24 mouse cellular contexts compared by ENCODE assay signal in genomic region chr16:87934685-87935084, GRCm38 (mm10).
DNase-seq lines count a peak whose midpoint lies in the region; ATAC-seq and TF ChIP-seq lines count a peak whose summit lies in the region.
"Had no signal": no experiment of that assay in that cellular context is flagged by ENCODE, and none has a peak within 500 bp of the region (broad histone marks: within the 10 kb centered on the region; RNA-seq: fewer than 3 reads in every experiment).

No protein-coding gene starts in this region.

- H3K9me3 ChIP-seq in limb, embryonic 12.5 days: no peaks in the 10 kb centered on the region
- H3K9me3 ChIP-seq in limb, embryonic 10.5 days (replicated peaks): no peaks in the 10 kb centered on the region
- no peaks in the 10 kb centered on the region for H3K9me3 ChIP-seq in intestine, embryonic 15.5 days
- H3K9me3 ChIP-seq in intestine, postnatal 0 days (ENCODE audit: control insufficient read depth): no peaks in the 10 kb centered on the region
- no peaks in the 10 kb centered on the region for H3K9me3 ChIP-seq in limb, embryonic 14.5 days (ENCODE audit: control insufficient read depth, low read length)
- H3K9me3 ChIP-seq in hindbrain, postnatal 0 days (ENCODE audit: low read length): no peaks in the 10 kb centered on the region
- no peaks in the 10 kb centered on the region for H3K9me3 ChIP-seq in neural tube, embryonic 15.5 days (replicated peaks)
- H3K9me3 ChIP-seq: embryonic facial prominence, embryonic 10.5 days; embryonic facial prominence, embryonic 12.5 days; forebrain, embryonic 13.5 days; forebrain, embryonic 15.5 days had no signal

- 69% methylated on average over 1 of the region's 1 CpGs for WGBS in limb, embryonic 12.5 days
- WGBS in limb, embryonic 10.5 days: 93% methylated on average over 1 of the region's 1 CpGs
- WGBS in intestine, embryonic 15.5 days: 80% methylated on average over 1 of the region's 1 CpGs
- WGBS in intestine, postnatal 0 days: 41% methylated on average over 1 of the region's 1 CpGs
- 42% methylated on average over 1 of the region's 1 CpGs for WGBS in limb, embryonic 14.5 days
- WGBS in hindbrain, postnatal 0 days: 86% methylated on average over 1 of the region's 1 CpGs
- WGBS in neural tube, embryonic 15.5 days: 87% methylated on average over 1 of the region's 1 CpGs

- no peak for TF ChIP-seq POLR2A in limb, embryonic 14.5 days (IDR thresholded peaks at IDR 0.05; ENCODE audit: borderline replicate concordance, extremely low read depth, insufficient read depth, insufficient read length)

- no peak for TF ChIP-seq CTCF in intestine, postnatal 0 days (IDR thresholded peaks at IDR 0.05; ENCODE audit: low read depth)
- no peak for TF ChIP-seq CTCF in hindbrain, postnatal 0 days (IDR thresholded peaks at IDR 0.05; ENCODE audit: low read depth)

- H3K4me1 ChIP-seq in limb, embryonic 12.5 days (replicated peaks): no peaks in the 10 kb centered on the region
- H3K4me1 ChIP-seq in limb, embryonic 10.5 days: no peaks in the 10 kb centered on the region
- H3K4me1 ChIP-seq in intestine, embryonic 15.5 days (replicated peaks): no peaks in the 10 kb centered on the region
- H3K4me1 ChIP-seq in intestine, postnatal 0 days (replicated peaks; ENCODE audit: control insufficient read depth, insufficient read depth, low read length): no peaks in the 10 kb centered on the region
- no peaks in the 10 kb centered on the region for H3K4me1 ChIP-seq in limb, embryonic 14.5 days (ENCODE audit: control insufficient read depth, insufficient read depth, low read length)
- H3K4me1 ChIP-seq in hindbrain, postnatal 0 days (ENCODE audit: insufficient read depth, low read length): no peaks in the 10 kb centered on the region
- H3K4me1 ChIP-seq in neural tube, embryonic 15.5 days: no peaks in the 10 kb centered on the region
- H3K4me1 ChIP-seq: embryonic facial prominence, embryonic 10.5 days; embryonic facial prominence, embryonic 12.5 days; forebrain, embryonic 13.5 days; forebrain, embryonic 15.5 days had no signal

- ATAC-seq in limb, embryonic 12.5 days (ENCODE audit: insufficient number of reproducible peaks, insufficient read depth, low FRiP score, low TSS enrichment, low read depth): peak; percentile 6; the same call in 1 of the 2 replicates
- peak; percentile 89 for ATAC-seq in intestine, embryonic 15.5 days
- ATAC-seq in intestine, postnatal 0 days: peak; percentile 75
- no peak for ATAC-seq in limb, embryonic 14.5 days (ENCODE audit: low FRiP score, low read depth)
- ATAC-seq in hindbrain, postnatal 0 days: no peak
- ATAC-seq in neural tube, embryonic 15.5 days (ENCODE audit: low FRiP score): no peak
- ATAC-seq: activated CD4-positive, CD25-positive, alpha-beta regulatory T cell, adult 4 months; CD4-positive, CD25-positive, alpha-beta regulatory T cell, adult 4 months; forebrain, embryonic 13.5 days; forebrain, embryonic 15.5 days; Patski had no signal

- no peak overlapping the region for H3K4me3 ChIP-seq in limb, embryonic 12.5 days (replicated peaks)
- H3K4me3 ChIP-seq in limb, embryonic 10.5 days: no peak overlapping the region
- no peak overlapping the region for H3K4me3 ChIP-seq in intestine, embryonic 15.5 days (replicated peaks)
- no peak overlapping the region for H3K4me3 ChIP-seq in intestine, postnatal 0 days (ENCODE audit: low read depth, low read length)
- H3K4me3 ChIP-seq in limb, embryonic 14.5 days (replicated peaks; ENCODE audit: low read length): no peak overlapping the region
- H3K4me3 ChIP-seq in hindbrain, postnatal 0 days (ENCODE audit: low read length): no peak overlapping the region
- no peak overlapping the region for H3K4me3 ChIP-seq in neural tube, embryonic 15.5 days (replicated peaks)
- H3K4me3 ChIP-seq: embryonic facial prominence, embryonic 10.5 days; embryonic facial prominence, embryonic 12.5 days; forebrain, embryonic 13.5 days; forebrain, embryonic 15.5 days had no signal

- no peaks in the 10 kb centered on the region for H3K27me3 ChIP-seq in limb, embryonic 12.5 days
- H3K27me3 ChIP-seq in limb, embryonic 10.5 days (ENCODE audit: low read depth, poor library complexity, severe bottlenecking): no peaks in the 10 kb centered on the region
- H3K27me3 ChIP-seq in intestine, embryonic 15.5 days (replicated peaks): no peaks in the 10 kb centered on the region
- H3K27me3 ChIP-seq in intestine, postnatal 0 days (replicated peaks; ENCODE audit: control insufficient read depth, insufficient read depth, low read length): no peaks in the 10 kb centered on the region
- H3K27me3 ChIP-seq in limb, embryonic 14.5 days (ENCODE audit: control insufficient read depth, insufficient read depth, low read length): no peaks in the 10 kb centered on the region
- no peaks in the 10 kb centered on the region for H3K27me3 ChIP-seq in hindbrain, postnatal 0 days (ENCODE audit: insufficient read depth, low read length)
- no peaks in the 10 kb centered on the region for H3K27me3 ChIP-seq in neural tube, embryonic 15.5 days (replicated peaks)
- H3K27me3 ChIP-seq: CH12.LX; embryonic facial prominence, embryonic 12.5 days; forebrain, embryonic 13.5 days; forebrain, embryonic 15.5 days; Patski had no signal

- no peak overlapping the region for H3K9ac ChIP-seq in limb, embryonic 12.5 days (replicated peaks)
- no peak overlapping the region for H3K9ac ChIP-seq in intestine, embryonic 15.5 days
- H3K9ac ChIP-seq in intestine, postnatal 0 days (ENCODE audit: low read depth, low read length): no peak overlapping the region
- H3K9ac ChIP-seq in limb, embryonic 14.5 days (ENCODE audit: low read depth, low read length, severe bottlenecking): no peak overlapping the region
- H3K9ac ChIP-seq in hindbrain, postnatal 0 days (replicated peaks; ENCODE audit: low read length): no peak overlapping the region
- no peak overlapping the region for H3K9ac ChIP-seq in neural tube, embryonic 15.5 days (replicated peaks)
- H3K9ac ChIP-seq: embryonic facial prominence, embryonic 12.5 days; forebrain, embryonic 13.5 days; forebrain, embryonic 15.5 days had no signal

- no peaks in the 10 kb centered on the region for H3K36me3 ChIP-seq in limb, embryonic 12.5 days
- H3K36me3 ChIP-seq in limb, embryonic 10.5 days: no peaks in the 10 kb centered on the region
- H3K36me3 ChIP-seq in intestine, embryonic 15.5 days: no peaks in the 10 kb centered on the region
- H3K36me3 ChIP-seq in intestine, postnatal 0 days (ENCODE audit: control insufficient read depth, insufficient read depth): no peaks in the 10 kb centered on the region
- no peaks in the 10 kb centered on the region for H3K36me3 ChIP-seq in limb, embryonic 14.5 days (ENCODE audit: control insufficient read depth, insufficient read depth, low read length)
- H3K36me3 ChIP-seq in hindbrain, postnatal 0 days (ENCODE audit: insufficient read depth, low read length): no peaks in the 10 kb centered on the region
- H3K36me3 ChIP-seq in neural tube, embryonic 15.5 days: no peaks in the 10 kb centered on the region
- H3K36me3 ChIP-seq: embryonic facial prominence, embryonic 10.5 days; embryonic facial prominence, embryonic 12.5 days; forebrain, embryonic 15.5 days; G1E had no signal

- H3K4me2 ChIP-seq in limb, embryonic 12.5 days: no peak overlapping the region
- no peak overlapping the region for H3K4me2 ChIP-seq in intestine, embryonic 15.5 days (replicated peaks)
- H3K4me2 ChIP-seq in intestine, postnatal 0 days (replicated peaks; ENCODE audit: low read depth): no peak overlapping the region
- H3K4me2 ChIP-seq in limb, embryonic 14.5 days (replicated peaks; ENCODE audit: low read depth, low read length, severe bottlenecking): no peak overlapping the region
- H3K4me2 ChIP-seq in hindbrain, postnatal 0 days (ENCODE audit: low read depth, low read length): no peak overlapping the region
- no peak overlapping the region for H3K4me2 ChIP-seq in neural tube, embryonic 15.5 days
- H3K4me2 ChIP-seq: embryonic facial prominence, embryonic 12.5 days; forebrain, embryonic 13.5 days; forebrain, embryonic 15.5 days had no signal

- DNase-seq in limb, embryonic 10.5 days (ENCODE audit: low spot score): no peak
- DNase-seq in limb, embryonic 14.5 days (ENCODE audit: low spot score): peak; percentile 26
- no peak for DNase-seq in hindbrain, postnatal 0 days (ENCODE audit: low spot score)
- DNase-seq: adrenal gland, adult 8-10 months; adrenal gland, postnatal 14 days; B cell, adult 2 months; cerebellum, adult 11-12 months; cerebellum, adult 2 months; cerebellum, adult 9-10 months; cerebellum, postnatal 10 days; cerebellum, postnatal 25 days had no signal

- H3K27ac ChIP-seq in limb, embryonic 12.5 days: no peak overlapping the region
- no peak overlapping the region for H3K27ac ChIP-seq in limb, embryonic 10.5 days
- H3K27ac ChIP-seq in intestine, embryonic 15.5 days: no peak overlapping the region
- no peak overlapping the region for H3K27ac ChIP-seq in intestine, postnatal 0 days (ENCODE audit: low read depth, low read length)
- no peak overlapping the region for H3K27ac ChIP-seq in limb, embryonic 14.5 days (replicated peaks; ENCODE audit: low read depth, low read length)
- H3K27ac ChIP-seq in hindbrain, postnatal 0 days: no peak overlapping the region
- H3K27ac ChIP-seq in neural tube, embryonic 15.5 days (replicated peaks): no peak overlapping the region
- H3K27ac ChIP-seq: embryonic facial prominence, embryonic 10.5 days; embryonic facial prominence, embryonic 12.5 days; forebrain, embryonic 13.5 days; forebrain, embryonic 15.5 days had no signal

Comparison
In these comparisons a context has a peak if more than half of its experiments do, and no peak if none do; other contexts are left out.
1. ATAC-seq: peak in limb, embryonic 12.5 days (single experiment), intestine, embryonic 15.5 days (single experiment) and intestine, postnatal 0 days (single experiment); none in limb, embryonic 14.5 days (single experiment), hindbrain, postnatal 0 days (single experiment) and neural tube, embryonic 15.5 days (single experiment).